Mouse (Mus musculus) embryonic facial prominence, embryonic 14.5 days (tissue): ENCODE data around the gene Mroh2a. TPM values are rescaled to one million over a fixed set of nuclear protein-coding genes. Genes with fewer than 3 reads are reported as not detected.
"Not testable (repeated sequence)": the region's sequence is repeated elsewhere in the genome, so short reads cannot be mapped to it uniquely, and the experiment has no call there.

Source experiments
- ATAC-seq: fragments of 200-750 bp; cut with Nextera tagmentation; 2 replicates; pipeline ENCODE4 v1.8.0; 2017; ENCODE audit warnings: low read depth, moderate number of reproducible peaks, moderate TSS enrichment
- DNase-seq: peaks from one replicate; pipeline ENCODE4 v3.0.0-alpha.2; 2015; ENCODE audit warnings: low spot score
- H3K27ac ChIP-seq: fragments of 300-500 bp; sonication (generic); replicated peaks from 2 replicates; pipeline ENCODE4 v1.5.1; 2014; ENCODE audit warnings: low read depth, mild to moderate bottlenecking, low read length, moderate library complexity
- H3K27me3 ChIP-seq: fragments of 300-500 bp; sonication (generic); replicated peaks from 2 replicates; pipeline ENCODE4 v1.6.1; 2014; ENCODE audit warnings: low read length; ENCODE audit not compliant: control insufficient read depth, insufficient read depth
- H3K36me3 ChIP-seq: fragments of 300-500 bp; sonication (generic); 2 replicates; pipeline ENCODE4 v1.6.1; 2014; ENCODE audit warnings: low read length, mixed read lengths; ENCODE audit not compliant: control insufficient read depth, insufficient read depth
- H3K4me1 ChIP-seq: fragments of 300-500 bp; sonication (generic); 2 replicates; pipeline ENCODE4 v1.6.1; 2014; ENCODE audit warnings: antibody characterized with exemption, low read length; ENCODE audit not compliant: control insufficient read depth, insufficient read depth
- H3K4me2 ChIP-seq: fragments of 300-500 bp; sonication (generic); 2 replicates; pipeline ENCODE4 v1.6.1; 2014; ENCODE audit warnings: low read depth, mild to moderate bottlenecking, low read length, moderate library complexity, mixed read lengths
- H3K4me3 ChIP-seq: fragments of 300-500 bp; sonication (generic); 2 replicates; pipeline ENCODE4 v1.5.1; 2014; ENCODE audit warnings: low read depth, mild to moderate bottlenecking, low read length
- H3K9ac ChIP-seq: fragments of 300-500 bp; sonication (generic); 2 replicates; pipeline ENCODE4 v1.6.1; 2014; ENCODE audit warnings: low read depth, mild to moderate bottlenecking, low read length, moderate library complexity, mixed read lengths
- H3K9me3 ChIP-seq: fragments of 300-500 bp; sonication (generic); 2 replicates; pipeline ENCODE4 v1.6.1; 2016; ENCODE audit warnings: low read length; ENCODE audit not compliant: control insufficient read depth
- WGBS: fragments of 180-500 bp; shearing (Covaris S2); extraction: QIAGEN DNeasy Blood & Tissue Kit; methylation state at CpG from one replicate; pipeline ENCODE4 v1.1.7; 2014; 5-methylcytosine and 5-hydroxymethylcytosine counted together
- polyA plus RNA-seq: library from polyadenylated mRNA; unstranded; fragments of >200 nt; fragmentation: Nextera tagmentation; extraction: Ambion mirVana; gene quantifications from 2 replicates; pipeline ENCODE4 v1.2.1, GENCODE M21; 2014

Mroh2a gene
- polyA plus RNA-seq, 1 experiment from 2014 or later: 1.7 TPM

DNA sequence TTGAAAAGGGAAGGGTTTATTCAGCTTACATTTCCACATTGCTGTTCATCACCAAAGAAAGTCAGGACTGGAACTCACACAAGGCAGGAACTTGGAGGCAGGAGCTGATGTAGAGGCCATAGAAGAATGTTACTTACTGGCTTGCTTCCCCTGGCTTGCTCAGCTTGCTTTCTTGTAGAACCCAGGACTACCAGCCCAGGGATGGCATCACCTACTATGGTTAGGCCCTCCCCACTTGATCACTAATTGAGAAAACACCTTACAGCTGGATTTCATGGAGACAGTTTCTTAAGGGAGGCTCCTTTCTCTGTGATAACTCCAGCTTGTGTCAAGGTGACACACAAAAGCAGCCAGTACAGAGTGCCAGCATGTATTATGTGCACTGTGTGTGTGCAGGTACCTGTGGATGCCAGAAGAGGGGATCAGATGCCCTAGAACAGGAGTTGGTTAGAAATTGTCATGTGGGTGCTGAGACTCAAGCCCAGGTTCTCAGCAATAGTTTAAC, 3.7 kb upstream of the Mroh2a start:
- not testable (repeated sequence) for H3K9ac ChIP-seq, DNase-seq, ATAC-seq, H3K36me3 ChIP-seq, H3K27me3 ChIP-seq, H3K4me1 ChIP-seq, H3K27ac ChIP-seq, H3K4me2 ChIP-seq, H3K4me3 ChIP-seq
- H3K9me3 ChIP-seq: peaks cover 34% of the 10 kb centered on the region

DNA sequence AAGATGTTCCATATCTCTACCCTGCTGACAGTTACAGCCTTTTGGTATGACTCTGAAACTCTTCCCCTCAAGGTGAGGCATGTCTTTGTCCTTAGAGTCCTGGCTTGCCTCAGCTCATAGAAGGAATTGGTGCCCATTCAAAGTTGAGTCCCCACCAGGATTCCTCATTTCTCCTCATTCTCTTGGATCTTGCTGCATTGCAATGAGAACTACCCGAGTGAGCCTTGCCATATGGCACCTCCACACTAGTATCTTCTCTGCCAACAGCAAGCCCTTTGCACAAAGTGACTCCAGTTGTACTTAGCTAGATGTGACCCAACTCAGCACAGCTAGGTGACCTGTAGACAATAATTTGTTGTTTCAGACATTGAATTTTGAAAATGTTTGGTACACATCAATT, 3.2 kb upstream of the Mroh2a start:
- Histone ChIP-seq H3K9ac (no peak overlapping the region), H3K4me1 (no peaks in the 10 kb centered on the region), H3K4me2 (no peak overlapping the region), H3K27me3 (no peaks in the 10 kb centered on the region), H3K4me3 (no peak overlapping the region), H3K9me3 (peaks cover 39% of the 10 kb centered on the region), H3K36me3 (no peaks in the 10 kb centered on the region), H3K27ac (no peak overlapping the region)
- ATAC-seq: no peak
- 43% methylated on average over 1 of the region's 1 CpGs for WGBS
- DNase-seq: no peak

DNA sequence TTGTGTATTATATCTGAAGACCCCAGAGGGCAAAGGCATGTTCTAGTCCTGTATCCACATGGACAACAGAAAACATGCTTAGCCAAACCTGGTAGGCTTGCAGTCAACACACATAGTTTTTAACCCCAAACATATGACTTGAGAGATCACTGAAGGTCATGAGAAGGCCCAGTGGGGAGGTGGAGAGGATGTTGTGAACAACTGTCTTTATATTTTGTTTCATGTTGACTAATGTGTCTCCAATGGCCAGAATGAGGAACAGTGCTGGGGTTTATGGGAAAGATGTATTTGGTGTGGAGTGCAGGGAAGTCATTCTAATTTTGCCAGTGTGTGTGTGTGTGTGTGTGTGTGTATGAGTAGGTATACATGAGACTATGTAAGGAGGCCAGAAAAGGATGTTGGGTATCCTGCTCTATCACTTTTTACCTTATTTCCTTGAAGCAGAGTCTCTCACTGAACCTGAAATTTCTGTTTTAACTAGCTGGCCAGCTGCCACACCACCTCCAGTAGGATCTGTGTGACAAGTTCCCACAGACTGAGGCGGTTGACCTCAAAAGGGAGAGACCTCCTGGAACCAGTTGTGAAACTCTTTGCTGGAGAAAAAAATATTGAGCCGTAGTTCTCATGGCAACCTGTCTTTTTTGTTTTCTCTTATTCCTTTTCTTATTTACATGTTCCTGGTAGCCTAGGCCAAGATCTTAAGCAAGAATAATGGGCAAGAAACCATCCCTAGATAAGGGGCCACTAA, 2.6 kb upstream of the Mroh2a start:
- H3K9ac ChIP-seq: no peak overlapping the region
- no peaks in the 10 kb centered on the region for H3K36me3 ChIP-seq
- H3K4me2 ChIP-seq: no peak overlapping the region
- H3K27me3 ChIP-seq: no peaks in the 10 kb centered on the region
- H3K27ac ChIP-seq: no peak overlapping the region
- H3K9me3 ChIP-seq: peaks cover 45% of the 10 kb centered on the region
- no peak overlapping the region for H3K4me3 ChIP-seq
- DNase-seq (no peak), ATAC-seq (no peak)
- WGBS: 69% methylated on average over 2 of the region's 2 CpGs
- H3K4me1 ChIP-seq: no peaks in the 10 kb centered on the region

DNA sequence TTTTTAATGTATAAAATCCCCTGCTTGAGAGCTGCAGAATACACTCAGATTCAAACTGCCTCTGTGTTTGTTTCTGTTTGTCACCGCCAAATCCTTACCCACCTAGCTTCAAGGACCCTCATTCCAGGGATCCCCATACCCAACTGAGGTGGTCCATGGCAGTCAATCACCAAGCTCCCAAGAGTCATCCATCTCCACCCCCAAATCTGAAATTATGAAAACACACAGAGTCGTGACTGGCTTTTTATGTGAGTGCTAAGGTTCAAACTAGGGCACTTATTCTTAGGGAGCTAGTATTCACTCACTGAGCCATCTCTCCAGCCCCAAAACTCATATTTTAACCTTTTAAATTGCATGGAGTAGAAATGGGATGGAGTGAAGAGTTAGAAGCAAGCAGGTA, 1.5 kb upstream of the Mroh2a start:
- 36% methylated on average over 2 of the region's 2 CpGs for WGBS
- H3K27ac ChIP-seq, H3K9ac ChIP-seq, H3K4me1 ChIP-seq, H3K36me3 ChIP-seq, DNase-seq, H3K4me2 ChIP-seq, ATAC-seq, H3K4me3 ChIP-seq, H3K27me3 ChIP-seq: not testable (repeated sequence)
- peaks cover 56% of the 10 kb centered on the region for H3K9me3 ChIP-seq

DNA sequence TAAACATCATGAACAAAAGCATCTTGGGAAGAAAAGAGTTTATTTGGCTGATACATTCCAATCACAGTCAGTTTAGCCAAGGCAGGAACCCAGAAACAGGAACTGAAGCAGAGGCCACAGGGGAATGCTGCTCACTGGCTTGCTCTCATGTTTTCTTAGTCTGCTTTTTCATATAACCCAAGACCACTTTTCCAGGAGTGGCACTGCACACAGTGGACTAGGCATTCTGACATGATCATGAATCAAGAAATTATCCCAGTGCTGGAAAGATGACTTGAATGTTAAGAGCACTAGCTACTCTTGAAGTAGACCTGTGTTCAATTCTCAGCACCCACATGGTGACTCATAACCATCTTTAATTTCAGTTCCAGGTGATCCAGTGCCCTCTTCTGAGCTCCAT, 1.0 kb upstream of the Mroh2a start:
- Histone ChIP-seq H3K4me1 (no peaks in the 10 kb centered on the region), H3K9me3 (peaks cover 60% of the 10 kb centered on the region), H3K36me3 (no peaks in the 10 kb centered on the region), H3K9ac (no peak overlapping the region), H3K27ac (no peak overlapping the region), H3K27me3 (no peaks in the 10 kb centered on the region), H3K4me3 (no peak overlapping the region), H3K4me2 (no peak overlapping the region)
- no peak for DNase-seq
- no peak for ATAC-seq

DNA sequence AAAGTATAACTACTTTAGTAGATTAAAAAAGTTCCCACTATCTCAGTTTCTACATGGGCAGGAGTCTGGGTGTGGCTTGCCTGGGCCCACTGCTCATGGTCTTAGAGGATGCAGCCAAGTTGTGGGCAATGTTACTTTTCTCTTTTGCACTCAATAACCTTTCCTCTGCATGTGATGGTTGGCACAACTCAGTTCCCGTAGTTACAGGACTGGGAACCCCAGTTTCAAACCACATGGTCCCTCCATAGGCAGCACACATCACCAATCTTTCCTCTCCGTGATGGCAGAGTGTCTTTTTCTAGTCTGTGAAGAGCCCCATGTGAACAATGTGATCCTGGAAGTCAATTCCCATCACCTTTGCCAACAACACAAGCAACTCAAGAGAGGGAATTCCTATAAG, 696 bp downstream of the Mroh2a start:
- Histone ChIP-seq H3K27ac (no peak overlapping the region), H3K4me1 (no peaks in the 10 kb centered on the region), H3K9ac (no peak overlapping the region), H3K36me3 (no peaks in the 10 kb centered on the region), H3K4me2 (no peak overlapping the region), H3K4me3 (no peak overlapping the region), H3K27me3 (no peaks in the 10 kb centered on the region), H3K9me3 (peaks cover 73% of the 10 kb centered on the region)
- ATAC-seq (no peak), DNase-seq (no peak)
- 56% methylated on average over 2 of the region's 2 CpGs for WGBS

DNA sequence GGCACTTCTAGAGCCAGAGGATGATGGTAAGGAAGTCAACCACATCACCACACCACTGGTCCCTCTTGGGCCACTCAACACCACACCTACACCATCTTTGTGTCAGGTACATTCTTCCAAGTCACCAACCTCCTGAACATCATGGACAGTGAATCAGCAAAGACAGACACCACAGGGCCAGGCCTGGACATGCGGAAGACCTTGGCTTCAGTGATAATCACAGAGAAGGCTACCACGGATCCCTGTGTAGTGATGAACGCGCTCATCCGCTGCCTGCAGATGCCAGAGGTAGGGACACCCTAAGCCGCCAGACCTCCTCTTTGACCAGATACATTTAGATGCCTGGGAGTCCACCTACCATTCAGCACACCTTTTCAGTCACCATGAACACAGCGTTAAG, 1.3 kb downstream of the Mroh2a start:
- Histone ChIP-seq H3K27me3 (no peaks in the 10 kb centered on the region), H3K27ac (no peak overlapping the region), H3K4me3 (no peak overlapping the region), H3K9me3 (peaks cover 79% of the 10 kb centered on the region), H3K4me2 (no peak overlapping the region), H3K4me1 (no peaks in the 10 kb centered on the region), H3K36me3 (no peaks in the 10 kb centered on the region), H3K9ac (no peak overlapping the region)
- WGBS: 68% methylated on average over 7 of the region's 7 CpGs
- ATAC-seq (no peak), DNase-seq (no peak)

DNA sequence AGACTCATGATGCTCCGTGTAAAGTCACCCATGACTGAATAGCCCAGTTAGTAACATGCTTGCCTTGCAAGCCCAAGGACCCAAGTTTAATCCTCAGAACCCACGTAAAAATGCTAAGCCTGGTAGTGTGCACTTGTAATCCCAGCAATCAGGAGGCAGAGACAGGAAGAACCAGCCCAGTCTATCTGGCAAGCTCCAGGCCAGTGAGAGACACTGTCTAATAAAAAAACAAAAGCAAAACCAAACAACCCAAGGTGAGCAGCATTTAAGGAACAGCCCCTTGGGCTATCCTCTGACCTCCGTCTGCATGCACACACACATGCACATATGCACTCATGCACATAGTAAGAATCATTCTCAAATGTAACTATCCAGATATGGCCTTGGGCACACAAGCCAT, 2.8 kb downstream of the Mroh2a start:
- DNase-seq (no peak), ATAC-seq (no peak)
- no peak overlapping the region for H3K4me2 ChIP-seq
- peaks cover 92% of the 10 kb centered on the region for H3K9me3 ChIP-seq
- no peaks in the 10 kb centered on the region for H3K27me3 ChIP-seq
- 78% methylated on average over 3 of the region's 3 CpGs for WGBS
- H3K36me3 ChIP-seq: no peaks in the 10 kb centered on the region
- H3K27ac ChIP-seq: no peak overlapping the region
- no peak overlapping the region for H3K9ac ChIP-seq
- no peak overlapping the region for H3K4me3 ChIP-seq
- H3K4me1 ChIP-seq: no peaks in the 10 kb centered on the region

DNA sequence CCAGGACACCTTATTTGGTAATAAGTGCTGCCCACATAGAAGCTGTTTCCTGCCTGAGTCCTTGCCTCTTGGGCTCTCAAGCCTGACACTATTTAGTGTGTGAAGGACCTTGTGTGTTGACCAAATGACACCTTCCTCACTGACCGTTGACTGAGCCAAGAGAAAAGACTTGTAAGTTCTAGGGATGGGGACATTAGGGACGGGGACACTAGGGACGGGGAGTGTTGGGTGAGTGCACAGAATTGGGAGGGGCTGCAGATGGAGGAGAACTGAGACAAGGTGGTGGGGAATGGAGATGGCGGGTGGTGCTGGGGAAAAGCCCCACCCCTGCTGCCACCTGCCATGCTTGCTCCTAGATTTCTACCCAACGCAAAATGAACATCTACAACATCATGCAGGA, 3.2 kb downstream of the Mroh2a start:
- no peak overlapping the region for H3K27ac ChIP-seq
- H3K9me3 ChIP-seq: peaks cover 97% of the 10 kb centered on the region
- ATAC-seq: no peak
- H3K4me1 ChIP-seq: no peaks in the 10 kb centered on the region
- DNase-seq: no peak
- H3K4me2 ChIP-seq: no peak overlapping the region
- no peak overlapping the region for H3K4me3 ChIP-seq
- 85% methylated on average over 5 of the region's 5 CpGs for WGBS
- H3K9ac ChIP-seq: no peak overlapping the region
- no peaks in the 10 kb centered on the region for H3K36me3 ChIP-seq
- H3K27me3 ChIP-seq: no peaks in the 10 kb centered on the region
